In genomic region chr12:113152272-113152661, GRCm38 (mm10) we compare ENCODE assay signal across 8 mouse cellular contexts. TPM values are rescaled to one million over a fixed set of nuclear protein-coding genes. Genes with fewer than 3 reads are reported as not detected.
DNase-seq lines count a peak whose midpoint lies in the region; ATAC-seq lines count a peak whose summit lies in the region.

No protein-coding gene starts in this region.

- WGBS in forebrain, embryonic 10.5 days: 23% methylated on average over 19 of the region's 19 CpGs
- 22% methylated on average over 19 of the region's 19 CpGs for WGBS in hindbrain, embryonic 10.5 days
- 7% methylated on average over 19 of the region's 19 CpGs for WGBS in liver, embryonic 15.5 days (ENCODE audit: insufficient replicate concordance)
- WGBS in neural tube, embryonic 15.5 days: 29% methylated on average over 19 of the region's 19 CpGs

- H3K4me3 ChIP-seq in forebrain, embryonic 10.5 days: peak overlapping the region; percentile 63
- peak overlapping the region; percentile 60 for H3K4me3 ChIP-seq in hindbrain, embryonic 10.5 days
- peak overlapping the region; percentile 55 for H3K4me3 ChIP-seq in liver, embryonic 15.5 days (replicated peaks)
- peak overlapping the region; percentile 37 for H3K4me3 ChIP-seq in neural tube, embryonic 15.5 days (replicated peaks)

- H3K4me1 ChIP-seq in forebrain, embryonic 10.5 days: peaks cover 62% of the 10 kb centered on the region
- peaks cover 63% of the 10 kb centered on the region for H3K4me1 ChIP-seq in hindbrain, embryonic 10.5 days (replicated peaks)
- peaks cover 75% of the 10 kb centered on the region for H3K4me1 ChIP-seq in liver, embryonic 15.5 days (replicated peaks)
- peaks cover 47% of the 10 kb centered on the region for H3K4me1 ChIP-seq in neural tube, embryonic 15.5 days

- H3K36me3 ChIP-seq in forebrain, embryonic 10.5 days (replicated peaks): no peaks in the 10 kb centered on the region
- no peaks in the 10 kb centered on the region for H3K36me3 ChIP-seq in hindbrain, embryonic 10.5 days
- H3K36me3 ChIP-seq in liver, embryonic 15.5 days (replicated peaks): no peaks in the 10 kb centered on the region
- H3K36me3 ChIP-seq in neural tube, embryonic 15.5 days: no peaks in the 10 kb centered on the region

- peak overlapping the region; percentile 80 for H3K4me2 ChIP-seq in liver, embryonic 15.5 days
- peak overlapping the region; percentile 67 for H3K4me2 ChIP-seq in neural tube, embryonic 15.5 days

- peak overlapping the region; percentile 78 for H3K27ac ChIP-seq in forebrain, embryonic 10.5 days
- H3K27ac ChIP-seq in hindbrain, embryonic 10.5 days: peak overlapping the region; percentile 78
- no peak overlapping the region for H3K27ac ChIP-seq in liver, embryonic 15.5 days (replicated peaks)
- H3K27ac ChIP-seq in neural tube, embryonic 15.5 days (replicated peaks): no peak overlapping the region

- peaks cover 78% of the 10 kb centered on the region for H3K27me3 ChIP-seq in forebrain, embryonic 10.5 days (ENCODE audit: poor library complexity, severe bottlenecking)
- H3K27me3 ChIP-seq in hindbrain, embryonic 10.5 days (ENCODE audit: insufficient read depth, poor library complexity, severe bottlenecking): peaks cover 79% of the 10 kb centered on the region
- peaks cover 70% of the 10 kb centered on the region for H3K27me3 ChIP-seq in liver, embryonic 15.5 days
- peaks cover 25% of the 10 kb centered on the region for H3K27me3 ChIP-seq in neural tube, embryonic 15.5 days (replicated peaks)

- DNase-seq in kidney, adult 18-20 months: peak; percentile 12
- no peak for DNase-seq in kidney, adult 9 months
- no peak for DNase-seq in forebrain, embryonic 10.5 days (ENCODE audit: extremely low spot score, low spot score)
- DNase-seq in hindbrain, embryonic 10.5 days (ENCODE audit: low spot score): no peak
- DNase-seq in layer of hippocampus, adult 11-12 months (ENCODE audit: low spot score): no peak
- DNase-seq in testis, postnatal 14 days (ENCODE audit: low spot score): no peak

- ATAC-seq in liver, embryonic 15.5 days (ENCODE audit: insufficient read depth): no peak
- ATAC-seq in neural tube, embryonic 15.5 days (ENCODE audit: low FRiP score): no peak

- no peaks in the 10 kb centered on the region for H3K9me3 ChIP-seq in forebrain, embryonic 10.5 days
- no peaks in the 10 kb centered on the region for H3K9me3 ChIP-seq in hindbrain, embryonic 10.5 days
- H3K9me3 ChIP-seq in liver, embryonic 15.5 days (replicated peaks): no peaks in the 10 kb centered on the region
- H3K9me3 ChIP-seq in neural tube, embryonic 15.5 days (replicated peaks): no peaks in the 10 kb centered on the region

- H3K9ac ChIP-seq in liver, embryonic 15.5 days: peak overlapping the region; percentile 42; the same call in 1 of the 2 replicates
- 0 out of 2 replicates have a peak overlapping the region, but pooled peaks have one; percentile 31 for H3K9ac ChIP-seq in neural tube, embryonic 15.5 days (replicated peaks)

RNA-seq across cellular contexts. Expression of gene Tedc1, which starts 4.0 kb away (rescaled TPM):
- 66.4 and 69.6 TPM in 2 replicates for polyA plus RNA-seq in forebrain, embryonic 10.5 days (2016; fragmentation: Nextera tagmentation; extraction: Ambion mirVana)
- 59.5 and 66.4 TPM in 2 replicates for polyA plus RNA-seq in hindbrain, embryonic 10.5 days (2016; fragmentation: Nextera tagmentation; extraction: Ambion mirVana)
- polyA plus RNA-seq in liver, embryonic 15.5 days (2015; fragmentation: Nextera tagmentation; extraction: Ambion mirVana): 11.3 and 11.5 TPM in 2 replicates
- 19.6 and 36.6 TPM in 2 replicates for polyA plus RNA-seq in neural tube, embryonic 15.5 days (2015; fragmentation: Nextera tagmentation; extraction: Ambion mirVana)

RNA-seq across cellular contexts. Expression of gene Crip1, which starts 6.2 kb away (rescaled TPM):
- polyA plus RNA-seq in forebrain, embryonic 10.5 days (2016; fragmentation: Nextera tagmentation; extraction: Ambion mirVana): 59.2 and 59.5 TPM in 2 replicates
- polyA plus RNA-seq in hindbrain, embryonic 10.5 days (2016; fragmentation: Nextera tagmentation; extraction: Ambion mirVana): 84.9 and 97.7 TPM in 2 replicates
- polyA plus RNA-seq in liver, embryonic 15.5 days (2015; fragmentation: Nextera tagmentation; extraction: Ambion mirVana): 89.4 and 102 TPM in 2 replicates
- 53.4 and 404 TPM in 2 replicates for polyA plus RNA-seq in neural tube, embryonic 15.5 days (2015; fragmentation: Nextera tagmentation; extraction: Ambion mirVana)

RNA-seq across cellular contexts. Expression of gene Crip2, which starts 12.2 kb away (rescaled TPM):
- 172 and 182 TPM in 2 replicates for polyA plus RNA-seq in forebrain, embryonic 10.5 days (2016; fragmentation: Nextera tagmentation; extraction: Ambion mirVana)
- 195 and 260 TPM in 2 replicates for polyA plus RNA-seq in hindbrain, embryonic 10.5 days (2016; fragmentation: Nextera tagmentation; extraction: Ambion mirVana)
- 45.1 and 51.5 TPM in 2 replicates for polyA plus RNA-seq in liver, embryonic 15.5 days (2015; fragmentation: Nextera tagmentation; extraction: Ambion mirVana)
- polyA plus RNA-seq in neural tube, embryonic 15.5 days (2015; fragmentation: Nextera tagmentation; extraction: Ambion mirVana): 259 and 289 TPM in 2 replicates

RNA-seq across cellular contexts. Expression of gene Tmem121, which starts 33.5 kb away (rescaled TPM):
- polyA plus RNA-seq in forebrain, embryonic 10.5 days (2016; fragmentation: Nextera tagmentation; extraction: Ambion mirVana): 18.7 and 20.3 TPM in 2 replicates
- polyA plus RNA-seq in hindbrain, embryonic 10.5 days (2016; fragmentation: Nextera tagmentation; extraction: Ambion mirVana): 16.4 and 24.8 TPM in 2 replicates
- 0.33 and 0.54 TPM in 2 replicates for polyA plus RNA-seq in liver, embryonic 15.5 days (2015; fragmentation: Nextera tagmentation; extraction: Ambion mirVana)
- 47.2 and 52.2 TPM in 2 replicates for polyA plus RNA-seq in neural tube, embryonic 15.5 days (2015; fragmentation: Nextera tagmentation; extraction: Ambion mirVana)

RNA-seq across cellular contexts. Expression of gene Mta1, which starts 54.2 kb away (rescaled TPM):
- 21.2 and 22.7 TPM in 2 replicates for polyA plus RNA-seq in forebrain, embryonic 10.5 days (2016; fragmentation: Nextera tagmentation; extraction: Ambion mirVana)
- 18.5 and 20.6 TPM in 2 replicates for polyA plus RNA-seq in hindbrain, embryonic 10.5 days (2016; fragmentation: Nextera tagmentation; extraction: Ambion mirVana)
- polyA plus RNA-seq in liver, embryonic 15.5 days (2015; fragmentation: Nextera tagmentation; extraction: Ambion mirVana): 3.8 and 4.4 TPM in 2 replicates
- polyA plus RNA-seq in neural tube, embryonic 15.5 days (2015; fragmentation: Nextera tagmentation; extraction: Ambion mirVana): 14.3 and 15.0 TPM in 2 replicates

Comparison
In these comparisons a context has a peak if more than half of its experiments do, and no peak if none do; other contexts are left out.
1. H3K27ac ChIP-seq: peak in forebrain, embryonic 10.5 days (single experiment) and hindbrain, embryonic 10.5 days (single experiment); none in liver, embryonic 15.5 days (single experiment) and neural tube, embryonic 15.5 days (single experiment).
2. Peak in every context shown above with its lines, with median percentiles within 50 percentile points of each other: H3K4me3 ChIP-seq.